Mouse (Mus musculus): Measurements from ENCODE around the gene Defb22.

The Defb22 gene

GRCm38 (mm10) chr2:152490038-152490437 lies at the start of gene Defb22:
Gene Defb22 (minus strand): TSS chr2:152490138.
- DNase-seq (ENCODE audit: low spot score) = no peak

GRCm38 (mm10) chr2:152517981-152518380 lies 28.0 kb upstream of the Defb22 start, which contains the start of gene Defb28:
Gene Defb28 (plus strand): TSS chr2:152518255.
- no peak for DNase-seq (ENCODE audit: low spot score)

- DNase-seq (ENCODE audit: low spot score) = no peak
These were observed 26.1 kb upstream of the Defb22 start for GRCm38 (mm10) chr2:152516084-152516483.

GRCm38 (mm10) chr2:152511592-152511991 lies 21.7 kb upstream of the Defb22 start, which contains the start of gene Defb26:
Gene Defb26 (minus strand): TSS chr2:152511692.
- no peak for DNase-seq (ENCODE audit: low spot score)

DNA sequence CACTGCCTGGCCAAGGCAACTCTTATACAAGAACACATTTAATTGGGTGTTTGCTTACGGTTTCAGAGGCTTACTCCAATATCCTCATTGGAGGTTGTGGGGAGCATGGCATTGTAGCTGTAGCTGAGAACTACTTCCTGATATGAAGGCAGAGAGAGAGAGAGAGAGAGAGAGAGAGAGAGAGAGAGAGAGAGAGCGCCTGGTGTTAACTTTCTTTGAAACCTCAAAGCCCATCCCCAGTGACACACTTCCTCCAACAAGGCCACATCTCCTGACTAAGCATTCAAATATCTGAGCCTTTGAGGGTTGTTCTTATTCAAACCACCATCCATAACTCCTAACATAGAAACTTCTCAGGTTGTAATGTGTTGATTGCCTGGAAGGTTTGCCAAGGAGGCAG lies 14.0 kb upstream of the Defb22 start:
- DNase-seq (ENCODE audit: low spot score) = no peak

GRCm38 (mm10) chr2:152500863-152501229 lies 10.9 kb upstream of the Defb22 start:
- DNase-seq (ENCODE audit: low spot score) = no peak

- DNase-seq (ENCODE audit: low spot score) = no peak
These were observed 10.4 kb upstream of the Defb22 start for GRCm38 (mm10) chr2:152500204-152500862.

GRCm38 (mm10) chr2:152498020-152498419 lies 8.1 kb upstream of the Defb22 start:
- no peak for DNase-seq (ENCODE audit: low spot score)

- DNase-seq (ENCODE audit: low spot score) = no peak
These were observed 3.2 kb upstream of the Defb22 start for GRCm38 (mm10) chr2:152493151-152493550.

DNA sequence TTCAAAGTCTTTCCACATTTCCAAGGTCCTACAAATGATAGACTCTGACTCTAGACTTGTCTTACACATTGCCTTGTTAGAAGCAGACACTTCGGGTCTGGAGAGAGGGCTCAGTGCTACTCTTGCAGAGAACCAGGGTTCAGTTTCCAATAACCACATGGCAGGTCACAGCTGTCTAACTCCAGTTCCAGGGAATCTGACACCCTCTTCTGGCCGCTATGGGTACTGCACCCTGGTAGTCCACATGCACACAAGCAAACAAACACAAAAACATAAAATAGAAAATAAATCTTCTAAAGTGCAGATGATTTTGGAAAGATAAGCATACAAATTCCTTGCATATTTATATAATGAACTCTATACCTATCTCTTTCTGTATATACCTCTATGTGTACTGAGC lies 2.9 kb downstream of the Defb22 start:
- DNase-seq (ENCODE audit: low spot score) = no peak

DNA sequence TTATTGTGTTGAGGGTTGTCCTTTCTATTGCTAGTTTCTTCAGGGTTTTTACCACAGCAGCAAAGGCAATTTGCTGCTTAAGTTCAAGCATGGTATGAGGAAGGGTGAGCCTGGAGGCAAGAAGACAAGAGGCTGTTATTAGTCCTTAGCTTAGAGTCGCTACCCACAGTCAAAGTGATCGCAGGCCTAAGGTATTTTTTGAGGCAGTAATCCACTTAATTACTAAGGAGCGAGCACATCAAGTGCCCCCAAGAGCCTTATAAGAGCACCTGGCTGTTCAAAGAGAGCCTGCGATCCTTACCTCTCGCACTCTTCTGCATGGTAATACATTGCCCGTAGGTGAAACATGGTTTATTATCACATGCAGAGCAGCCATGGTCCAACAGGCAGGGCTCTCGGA lies 8.2 kb downstream of the Defb22 start:
- no peak for DNase-seq (ENCODE audit: low spot score)

DNA sequence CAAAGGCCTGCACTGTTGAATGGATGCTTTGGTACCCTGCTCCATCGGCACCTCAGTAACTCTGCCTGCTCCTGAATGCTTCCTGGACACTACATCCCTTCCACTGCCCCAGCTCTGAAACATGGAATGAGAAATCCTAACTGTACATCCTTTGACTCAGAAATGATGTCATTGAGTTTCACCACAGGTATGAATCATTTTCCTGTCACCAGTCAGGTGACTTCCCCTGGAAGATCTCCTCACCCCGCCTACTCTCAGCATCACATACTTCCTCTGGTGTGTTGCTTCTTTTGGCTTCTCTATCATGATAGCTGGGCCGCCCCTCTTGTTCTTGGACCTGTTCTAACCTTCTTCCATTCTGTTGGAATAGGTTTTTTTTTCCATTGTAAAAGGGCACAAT lies 9.1 kb downstream of the Defb22 start:
- no peak for DNase-seq (ENCODE audit: low spot score)

DNA sequence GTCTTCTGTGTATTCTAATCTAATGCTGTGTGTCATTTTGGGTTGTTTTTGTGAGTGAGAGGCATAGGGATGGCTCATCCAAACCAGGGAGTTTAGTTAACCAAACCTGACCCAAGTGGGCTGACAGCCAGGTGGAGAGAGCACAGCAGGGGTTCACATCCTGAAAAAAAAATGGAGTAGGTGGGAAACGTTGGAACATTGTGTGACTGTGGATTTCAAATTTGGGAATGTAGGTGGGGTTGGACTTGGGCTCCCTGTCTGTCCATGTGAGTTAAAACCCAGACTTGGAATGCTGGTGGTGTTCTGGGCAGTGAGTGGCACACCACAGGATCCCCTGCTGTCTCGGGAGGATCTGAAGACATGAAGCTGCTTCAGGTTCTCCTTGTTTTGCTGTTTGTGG lies 13.2 kb downstream of the Defb22 start, which contains the start of gene Defb20:
Defb20 (plus strand) TSS at position 301 of the 400 bp plus-strand sequence.
- DNase-seq (ENCODE audit: low spot score) = no peak

DNA sequence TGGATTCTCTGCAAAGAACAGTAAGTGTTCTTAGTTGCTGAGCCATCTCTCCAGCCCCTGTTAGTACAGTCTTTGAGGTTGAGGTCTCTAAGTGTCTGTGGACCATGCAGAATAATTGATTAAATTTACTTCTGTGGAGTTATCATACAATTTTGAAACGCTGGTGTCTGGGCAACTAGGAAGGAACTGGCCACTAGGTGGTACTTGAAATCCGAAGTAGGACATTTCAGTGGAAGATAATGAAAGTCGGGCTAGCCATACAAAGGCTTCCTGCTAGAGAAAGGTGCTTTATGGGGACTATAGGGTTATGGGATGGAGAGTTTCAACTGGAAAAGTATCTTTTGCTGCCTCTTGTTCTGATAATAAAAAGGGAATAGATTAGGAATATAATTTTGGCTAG lies 17.5 kb downstream of the Defb22 start:
- DNase-seq (ENCODE audit: low spot score) = peak; percentile 22

DNA sequence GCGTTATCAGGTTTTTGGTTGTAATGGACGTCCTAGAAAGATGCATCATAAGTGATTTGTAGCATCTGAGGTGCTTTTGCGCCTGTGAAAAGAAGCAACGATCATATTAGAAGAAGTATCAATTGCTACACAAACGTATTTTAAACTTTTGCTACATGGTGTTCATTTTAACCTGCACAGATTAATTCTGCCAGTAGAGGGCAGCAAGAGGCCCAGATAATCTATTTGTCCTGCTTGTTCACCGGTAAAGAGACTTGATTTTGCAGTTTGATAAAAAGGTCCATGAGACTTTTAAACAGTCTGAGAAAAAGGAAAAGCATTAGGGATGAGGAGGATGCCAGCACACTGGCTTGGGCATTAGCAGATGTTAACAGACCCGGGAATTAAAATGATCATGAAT lies 19.0 kb downstream of the Defb22 start:
- peak; percentile 77 for DNase-seq (ENCODE audit: low spot score)

DNA sequence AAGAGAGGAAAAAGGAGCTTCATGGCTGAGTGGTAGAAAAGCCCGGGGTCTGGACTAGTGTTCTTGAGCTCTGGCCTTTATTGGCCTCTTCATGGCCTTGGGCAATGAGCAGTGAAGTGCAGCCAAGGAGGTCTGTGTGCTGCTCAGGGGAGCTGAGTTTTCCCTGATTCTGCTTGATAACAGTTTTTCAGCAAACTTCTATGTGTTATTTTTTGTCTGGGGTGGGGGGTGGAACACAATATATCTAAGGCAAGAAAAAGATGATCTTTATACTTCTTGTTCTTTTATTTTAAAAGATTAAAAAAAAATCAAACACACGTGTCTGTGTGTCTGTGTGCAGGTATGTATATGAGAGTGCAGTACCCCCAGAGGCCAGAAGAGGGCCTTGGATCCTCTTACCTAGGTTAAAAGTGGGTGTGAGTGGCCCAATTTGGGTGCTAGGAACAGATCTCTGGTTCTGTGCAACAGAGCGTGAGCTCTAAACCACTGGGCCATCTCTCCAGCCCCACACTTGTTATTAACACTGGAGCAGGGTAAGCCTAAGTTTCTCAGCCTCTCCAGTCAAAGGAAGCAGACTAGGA lies 25.3 kb downstream of the Defb22 start, which contains the start of gene Defb23:
Defb23 (minus strand) TSS at position 51 of the 581 bp plus-strand sequence.
- DNase-seq (ENCODE audit: low spot score) = no peak

GRCm38 (mm10) chr2:152459241-152459640 lies 30.7 kb downstream of the Defb22 start:
- no peak for DNase-seq (ENCODE audit: low spot score)

- no peak for DNase-seq (ENCODE audit: low spot score)
These were observed 37.7 kb downstream of the Defb22 start for GRCm38 (mm10) chr2:152452101-152452781.

DNA sequence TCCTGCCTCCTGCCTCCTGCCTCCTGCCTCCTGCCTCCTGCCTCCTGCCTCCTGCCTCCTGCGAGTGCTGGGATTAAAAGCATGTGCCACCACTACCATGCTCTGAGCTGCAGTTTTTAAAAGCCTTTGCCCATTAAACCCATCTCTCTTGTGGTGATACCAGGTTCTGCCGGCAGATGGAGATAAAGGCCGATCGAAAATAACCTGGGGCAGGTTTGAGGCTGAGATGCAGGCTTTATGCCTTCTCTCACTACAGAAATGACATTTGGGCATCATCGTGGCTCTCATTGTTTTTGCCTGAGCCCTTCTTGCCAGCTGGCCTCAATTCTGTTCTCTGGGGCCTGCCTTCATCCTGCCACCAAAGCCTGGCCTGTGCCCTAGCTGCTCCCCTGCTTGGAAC lies 39.7 kb downstream of the Defb22 start:
- DNase-seq (ENCODE audit: low spot score) = peak; percentile 77

DNA sequence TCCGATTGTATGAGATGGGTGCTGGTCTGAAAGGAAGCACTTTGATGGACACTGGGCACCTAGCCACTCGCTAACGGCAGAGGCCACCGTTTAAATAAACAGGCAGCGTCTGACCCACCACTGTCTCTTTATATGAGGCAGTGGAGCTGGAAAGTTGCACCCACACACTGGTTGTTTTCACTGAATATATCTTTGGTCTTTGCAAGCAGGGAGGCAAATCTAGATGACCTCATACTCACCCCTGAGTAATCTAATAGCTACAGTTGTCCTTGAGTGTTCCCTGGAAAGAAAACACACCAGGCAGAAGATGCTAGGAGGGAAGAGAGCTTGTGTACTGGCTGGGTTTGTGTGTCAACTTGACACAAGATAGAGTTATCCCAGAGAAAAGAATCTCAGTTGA lies 42.5 kb downstream of the Defb22 start:
- no peak for DNase-seq (ENCODE audit: low spot score)

DNA sequence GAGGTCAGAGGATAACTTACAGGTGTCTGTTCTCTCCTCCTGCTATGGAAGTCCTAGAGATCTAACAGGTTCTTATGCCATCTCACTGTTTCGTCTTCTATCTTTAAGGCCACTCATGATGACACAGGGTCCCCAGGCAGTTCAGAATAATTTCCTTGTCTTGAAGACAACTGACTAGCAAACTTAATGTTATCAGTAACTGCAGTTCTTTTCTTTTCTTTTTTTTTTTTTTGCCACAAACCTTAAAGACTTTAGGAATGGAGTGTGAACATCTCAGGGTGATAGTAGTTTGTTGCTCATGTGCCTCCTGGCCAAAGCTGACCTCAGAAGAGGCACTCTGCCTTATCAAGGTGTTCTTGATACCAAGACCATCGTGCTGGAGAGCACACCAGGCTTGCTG lies 43.3 kb downstream of the Defb22 start:
- no peak for DNase-seq (ENCODE audit: low spot score)

GRCm38 (mm10) chr2:152443281-152443680 lies 46.7 kb downstream of the Defb22 start:
- no peak for DNase-seq (ENCODE audit: low spot score)

- no peak for DNase-seq (ENCODE audit: low spot score)
These were observed 47.6 kb downstream of the Defb22 start for GRCm38 (mm10) chr2:152442322-152442721.
